Mouse (Mus musculus) heart, embryonic 15.5 days (tissue): ENCODE data around the gene Skp2. TPM values are rescaled to one million over a fixed set of nuclear protein-coding genes. Genes with fewer than 3 reads are reported as not detected.
A peak's percentile ranks its signal among the peaks of the same experiment; 100 is the strongest.

Experiments used
- ATAC-seq: fragments of 200-750 bp; cut with Nextera tagmentation; replicated peaks from 2 replicates; pipeline ENCODE4 v1.8.0; 2017; ENCODE audit warnings: low read depth, moderate TSS enrichment; ENCODE audit not compliant: insufficient number of reproducible peaks, insufficient read depth, low FRiP score
- H3K27ac ChIP-seq: fragments of 300-500 bp; sonication (generic); 2 replicates; pipeline ENCODE4 v1.5.1; 2015; ENCODE audit warnings: mild to moderate bottlenecking, inconsistent platforms
- H3K27me3 ChIP-seq: fragments of 300-500 bp; sonication (generic); 2 replicates; pipeline ENCODE4 v1.6.1; 2015; ENCODE audit warnings: inconsistent platforms
- H3K36me3 ChIP-seq: fragments of 300-500 bp; sonication (generic); 2 replicates; pipeline ENCODE4 v1.6.1; 2015; ENCODE audit warnings: mild to moderate bottlenecking, inconsistent platforms
- H3K4me1 ChIP-seq: fragments of 300-500 bp; sonication (generic); replicated peaks from 2 replicates; pipeline ENCODE4 v1.6.1; 2015; ENCODE audit warnings: inconsistent platforms
- H3K4me2 ChIP-seq: fragments of 300-500 bp; sonication (generic); 2 replicates; pipeline ENCODE4 v1.6.1; 2015; ENCODE audit warnings: inconsistent platforms, mild to moderate bottlenecking, moderate library complexity
- H3K4me3 ChIP-seq: fragments of 300-500 bp; sonication (generic); 2 replicates; pipeline ENCODE4 v1.5.1; 2015; ENCODE audit warnings: mild to moderate bottlenecking, inconsistent platforms
- H3K9ac ChIP-seq: fragments of 300-500 bp; sonication (generic); 2 replicates; pipeline ENCODE4 v1.6.1; 2015; ENCODE audit warnings: mild to moderate bottlenecking, inconsistent platforms
- H3K9me3 ChIP-seq: fragments of 300-500 bp; sonication (generic); replicated peaks from 2 replicates; pipeline ENCODE4 v1.6.1; 2016; ENCODE audit warnings: inconsistent platforms
- WGBS: fragments of 180-500 bp; shearing (Covaris S2); methylation state at CpG from one replicate; pipeline ENCODE4 v1.1.7; 2015; ENCODE audit warnings: mixed read lengths; 5-methylcytosine and 5-hydroxymethylcytosine counted together
- polyA plus RNA-seq: library from polyadenylated mRNA; unstranded; fragments of >200 nt; fragmentation: Nextera tagmentation; extraction: Ambion mirVana; gene quantifications from 2 replicates; pipeline ENCODE4 v1.2.1, GENCODE M21; 2015

Skp2 gene
- polyA plus RNA-seq, 1 experiment from 2014 or later = 18.4 TPM

DNA sequence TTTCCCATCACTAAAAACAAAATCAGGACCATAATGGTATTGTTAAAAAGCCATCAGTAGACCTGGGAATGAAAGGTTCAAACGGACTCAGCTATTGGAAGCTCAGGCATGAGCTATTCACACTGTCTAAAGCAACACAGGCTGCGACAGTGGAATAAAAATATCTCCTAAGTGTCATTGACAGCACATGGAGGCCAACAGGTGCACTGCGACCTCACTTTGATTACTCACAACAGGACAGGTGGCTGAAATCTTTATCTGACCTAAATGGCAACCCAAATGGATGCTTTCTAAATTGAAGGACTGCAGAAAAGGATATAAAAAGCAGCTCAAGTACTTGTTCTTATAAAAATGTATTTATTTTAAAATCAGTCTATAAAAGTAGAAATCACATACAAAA lies 43.6 kb downstream of the Skp2 start:
- H3K27me3 ChIP-seq = no peaks in the 10 kb centered on the region
- WGBS = 60% methylated on average over 3 of the region's 3 CpGs
- no peak for ATAC-seq
- H3K36me3 ChIP-seq = peaks cover 68% of the 10 kb centered on the region
- H3K27ac ChIP-seq = no peak overlapping the region
- peaks cover 2% of the 10 kb centered on the region; the same call in 1 of the 2 replicates for H3K4me1 ChIP-seq
- no peak overlapping the region for H3K9ac ChIP-seq
- H3K4me2 ChIP-seq = no peak overlapping the region
- H3K9me3 ChIP-seq = no peaks in the 10 kb centered on the region
- H3K4me3 ChIP-seq = no peak overlapping the region

DNA sequence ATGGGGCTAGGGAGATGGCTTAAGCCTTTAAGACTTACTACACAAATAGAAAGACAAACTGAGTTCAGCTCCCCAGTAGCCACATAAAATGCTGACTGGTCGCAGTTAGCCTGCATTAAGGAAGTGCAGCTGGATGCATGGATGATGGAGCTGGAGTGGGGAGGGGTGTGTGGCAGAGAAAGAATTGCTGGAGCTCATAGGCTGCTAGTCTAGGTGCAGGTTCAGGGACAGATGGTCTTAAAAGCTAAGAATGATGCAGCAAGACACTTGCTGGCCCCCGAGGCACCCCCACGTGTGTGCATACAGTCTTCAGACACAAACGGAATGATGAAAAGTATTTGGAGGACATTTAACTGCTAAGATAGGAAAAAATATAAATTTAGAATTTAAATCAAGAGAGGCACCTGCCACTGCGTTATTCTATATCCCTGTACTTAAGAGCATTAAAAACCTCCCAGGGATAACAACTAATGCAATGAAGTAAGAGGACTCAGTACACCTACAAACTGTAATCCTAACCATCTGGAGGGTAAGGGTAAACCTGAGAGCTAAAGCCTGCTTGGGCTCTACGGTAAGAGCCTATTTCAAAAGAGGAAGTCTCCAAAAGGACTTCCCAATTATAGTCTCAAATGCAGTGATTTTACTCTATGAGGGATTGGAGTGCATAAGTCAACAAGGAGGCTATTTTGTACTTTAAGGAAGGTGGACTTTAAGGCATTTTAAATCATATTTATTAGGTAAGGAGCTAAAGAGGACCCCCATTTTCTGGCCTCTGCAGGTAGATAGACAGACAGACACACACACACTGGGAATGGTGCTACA lies 44.5 kb downstream of the Skp2 start:
- Histone ChIP-seq H3K27me3 (no peaks in the 10 kb centered on the region), H3K9me3 (no peaks in the 10 kb centered on the region), H3K27ac (no peak overlapping the region), H3K36me3 (peaks cover 68% of the 10 kb centered on the region), H3K4me3 (no peak overlapping the region), H3K9ac (no peak overlapping the region), H3K4me1 (peaks cover 2% of the 10 kb centered on the region; the same call in 1 of the 2 replicates), H3K4me2 (no peak overlapping the region)
- WGBS = 85% methylated on average over 6 of the region's 6 CpGs
- ATAC-seq = no peak

- Histone ChIP-seq H3K4me3 (no peak overlapping the region), H3K4me1 (no peaks in the 10 kb centered on the region), H3K9me3 (no peaks in the 10 kb centered on the region), H3K4me2 (no peak overlapping the region), H3K27ac (no peak overlapping the region), H3K27me3 (no peaks in the 10 kb centered on the region), H3K36me3 (peaks cover 66% of the 10 kb centered on the region), H3K9ac (no peak overlapping the region)
- no peak for ATAC-seq
- 81% methylated on average over 13 of the region's 13 CpGs for WGBS
Measured at GRCm38 (mm10) chr15:9106303-9107074, 48.7 kb downstream of the Skp2 start.

DNA sequence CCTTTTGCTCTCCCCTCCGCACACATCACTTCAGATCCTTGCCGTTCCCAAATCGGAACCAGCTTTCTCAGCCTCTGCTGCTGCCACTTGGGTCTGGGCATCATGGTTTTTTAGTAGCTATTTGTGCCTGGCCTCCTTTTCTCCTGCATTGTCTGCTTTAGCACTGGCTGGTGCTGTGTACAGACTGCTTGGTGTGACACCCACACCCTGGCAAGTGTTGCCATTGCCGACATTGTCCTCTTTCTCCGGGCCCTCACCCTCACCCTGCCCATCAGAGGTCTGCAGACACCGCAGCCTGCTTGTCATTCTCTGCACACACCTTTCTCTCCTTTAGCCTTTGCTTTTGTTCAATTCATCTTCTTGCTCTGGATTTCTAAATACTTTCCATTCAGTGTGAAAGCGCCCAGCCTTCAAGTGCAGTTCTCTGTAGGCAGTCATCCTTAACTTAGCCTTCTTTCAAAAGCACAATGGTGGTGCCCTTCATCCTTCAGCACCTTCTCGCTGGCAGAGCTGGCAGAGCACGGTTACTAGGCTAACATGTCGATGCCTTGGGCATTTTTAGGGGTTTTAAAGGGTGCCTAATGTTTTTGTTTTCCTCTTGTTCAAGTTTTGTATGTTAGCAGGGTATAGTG lies 54.7 kb downstream of the Skp2 start:
- no peak overlapping the region for H3K4me3 ChIP-seq
- H3K27ac ChIP-seq = no peak overlapping the region
- H3K4me2 ChIP-seq = no peak overlapping the region
- H3K9ac ChIP-seq = no peak overlapping the region
- H3K27me3 ChIP-seq = no peaks in the 10 kb centered on the region
- ATAC-seq = no peak
- WGBS = 92% methylated on average over 10 of the region's 10 CpGs
- peaks cover 57% of the 10 kb centered on the region for H3K36me3 ChIP-seq
- no peaks in the 10 kb centered on the region for H3K9me3 ChIP-seq
- peaks cover 6% of the 10 kb centered on the region for H3K4me1 ChIP-seq

DNA sequence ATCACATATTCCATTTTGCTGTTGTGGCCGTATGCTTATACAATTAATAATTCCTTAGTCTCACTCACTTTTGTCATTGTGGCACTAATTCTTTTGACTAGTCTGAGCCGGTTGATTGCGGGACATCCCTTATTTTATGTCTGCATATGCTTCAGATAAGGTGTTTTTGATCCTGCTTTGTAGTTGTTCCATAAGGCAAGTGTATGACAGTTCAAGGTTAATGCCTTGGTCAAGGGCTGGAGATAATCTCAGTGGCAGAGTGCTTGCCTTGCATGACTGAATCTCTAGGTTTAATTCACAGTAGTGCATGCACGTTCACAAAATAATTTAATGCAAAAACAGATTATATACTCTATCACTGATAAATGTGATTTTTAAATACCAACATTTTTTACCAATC lies 58.4 kb downstream of the Skp2 start:
- peaks cover 16% of the 10 kb centered on the region for H3K4me1 ChIP-seq
- H3K27me3 ChIP-seq = no peaks in the 10 kb centered on the region
- no peak overlapping the region for H3K9ac ChIP-seq
- no peak for ATAC-seq
- peaks cover 46% of the 10 kb centered on the region for H3K36me3 ChIP-seq
- 60% methylated on average over 4 of the region's 4 CpGs for WGBS
- no peak overlapping the region for H3K27ac ChIP-seq
- H3K4me3 ChIP-seq = no peak overlapping the region
- no peaks in the 10 kb centered on the region for H3K9me3 ChIP-seq
- no peak overlapping the region for H3K4me2 ChIP-seq

GRCm38 (mm10) chr15:9094366-9094750 lies 60.9 kb downstream of the Skp2 start:
- Histone ChIP-seq H3K9me3 (no peaks in the 10 kb centered on the region), H3K36me3 (peaks cover 35% of the 10 kb centered on the region), H3K4me2 (peak overlapping the region; percentile 38; the same call in 1 of the 2 replicates), H3K27ac (peak overlapping the region; percentile 45), H3K4me3 (peak overlapping the region; percentile 14; the same call in 1 of the 2 replicates), H3K27me3 (no peaks in the 10 kb centered on the region), H3K4me1 (peaks cover 16% of the 10 kb centered on the region), H3K9ac (no peak overlapping the region)
- 17% methylated on average over 13 of the region's 13 CpGs for WGBS
- peak; percentile 80 for ATAC-seq

DNA sequence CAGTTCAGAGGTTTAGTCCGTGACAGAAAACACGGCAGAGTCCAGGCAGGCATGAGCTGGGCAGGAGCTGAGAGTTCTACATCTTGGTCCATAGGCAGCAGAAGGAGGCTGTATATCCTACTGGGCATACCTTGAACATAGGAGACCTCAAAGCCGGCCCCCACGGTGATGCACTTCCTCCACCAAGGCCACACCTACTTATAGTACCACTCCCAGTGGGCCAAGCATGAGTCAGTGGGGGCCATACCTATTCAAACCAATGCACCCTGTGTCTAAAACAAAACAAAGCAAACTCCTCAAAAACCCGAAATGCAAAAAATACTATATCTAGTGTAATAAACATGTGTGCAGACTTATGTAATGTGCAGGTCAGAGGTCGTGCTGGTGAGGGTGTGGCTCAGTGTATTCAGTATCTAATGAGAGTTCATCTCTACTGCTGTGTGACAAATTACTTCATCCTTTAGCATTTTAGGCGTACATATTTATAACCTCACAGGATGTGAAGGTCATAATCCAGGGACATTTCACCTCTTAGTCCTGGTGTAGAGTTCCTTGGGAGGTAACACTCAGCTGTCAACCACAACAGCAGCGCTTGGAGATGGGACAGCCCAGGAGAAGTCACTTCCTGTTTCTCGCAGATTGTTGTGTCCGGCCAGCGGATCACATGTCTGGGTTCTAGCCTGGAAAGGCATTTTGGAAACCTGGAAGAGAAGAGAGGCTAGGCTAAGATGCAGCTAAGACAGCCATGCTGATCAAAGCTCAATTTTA lies 61.4 kb downstream of the Skp2 start:
- ATAC-seq = no peak; the same call in 1 of the 2 replicates
- Histone ChIP-seq H3K4me2 (peak overlapping the region; percentile 38; the same call in 1 of the 2 replicates), H3K27ac (peak overlapping the region; percentile 45), H3K4me3 (peak overlapping the region; percentile 14; the same call in 1 of the 2 replicates), H3K9ac (no peak overlapping the region), H3K36me3 (peaks cover 33% of the 10 kb centered on the region), H3K4me1 (peaks cover 16% of the 10 kb centered on the region), H3K27me3 (no peaks in the 10 kb centered on the region), H3K9me3 (no peaks in the 10 kb centered on the region)
- 62% methylated on average over 11 of the region's 11 CpGs for WGBS

- WGBS = 75% methylated on average over 5 of the region's 5 CpGs
- H3K9ac ChIP-seq = no peak overlapping the region
- H3K4me3 ChIP-seq = no peak overlapping the region
- ATAC-seq = no peak
- peaks cover 22% of the 10 kb centered on the region for H3K36me3 ChIP-seq
- no peaks in the 10 kb centered on the region for H3K27me3 ChIP-seq
- no peak overlapping the region for H3K27ac ChIP-seq
- peaks cover 27% of the 10 kb centered on the region for H3K4me1 ChIP-seq
- no peaks in the 10 kb centered on the region for H3K9me3 ChIP-seq
- H3K4me2 ChIP-seq = no peak overlapping the region
Measured at GRCm38 (mm10) chr15:9090662-9091061, 64.6 kb downstream of the Skp2 start.

- H3K36me3 ChIP-seq = peaks cover 25% of the 10 kb centered on the region
- H3K4me2 ChIP-seq = no peak overlapping the region
- 38% methylated on average over 2 of the region's 2 CpGs for WGBS
- H3K9ac ChIP-seq = no peak overlapping the region
- H3K27ac ChIP-seq = no peak overlapping the region
- H3K4me3 ChIP-seq = no peak overlapping the region
- ATAC-seq = no peak
- H3K9me3 ChIP-seq = no peaks in the 10 kb centered on the region
- no peaks in the 10 kb centered on the region for H3K27me3 ChIP-seq
- H3K4me1 ChIP-seq = peaks cover 24% of the 10 kb centered on the region
Measured at GRCm38 (mm10) chr15:9089136-9089720, 66.0 kb downstream of the Skp2 start.

GRCm38 (mm10) chr15:9088683-9089072 lies 66.5 kb downstream of the Skp2 start:
- no peak overlapping the region for H3K4me2 ChIP-seq
- no peak overlapping the region for H3K9ac ChIP-seq
- peaks cover 19% of the 10 kb centered on the region for H3K4me1 ChIP-seq
- no peaks in the 10 kb centered on the region for H3K9me3 ChIP-seq
- ATAC-seq = no peak
- peaks cover 21% of the 10 kb centered on the region for H3K36me3 ChIP-seq
- H3K27me3 ChIP-seq = no peaks in the 10 kb centered on the region
- H3K4me3 ChIP-seq = no peak overlapping the region
- no peak overlapping the region for H3K27ac ChIP-seq
- WGBS = 81% methylated on average over 8 of the region's 8 CpGs
